Mouse (Mus musculus) layer of hippocampus, adult 6 months (tissue): ENCODE data around the gene Kcnab1. TPM values are rescaled to one million over a fixed set of nuclear protein-coding genes. Genes with fewer than 3 reads are reported as not detected.

Source experiments
- long read RNA-seq, 2 experiments: library from polyadenylated mRNA; unstranded; transcript quantifications; one replicate each; pipeline ENCODE4 v2.0.0; 2019 to 2020
- polyA plus RNA-seq: library from polyadenylated mRNA; unstranded; fragments of <200 nt; fragmentation: Nextera tagmentation; gene quantifications from 2 replicates; pipeline ENCODE4 v1.2.3, GENCODE M21; 2021

Gene Kcnab1
- polyA plus RNA-seq: 64.2 and 65.5 TPM in 2 replicates
- long read RNA-seq, experiment 1, transcript Kcnab1-201 (14 exons, 3,245 nt): major isoform, 145 of 185 reads
- long read RNA-seq, experiment 1, partial matches to known transcripts: 34 of 185 reads
- long read RNA-seq, experiment 1, other reads (novel, unspliced or antisense): 6 of 185 reads
- long read RNA-seq, experiment 2, transcript Kcnab1-201 (14 exons, 3,245 nt): major isoform, 684 of 776 reads
- long read RNA-seq, experiment 2, partial matches to known transcripts: 56 of 776 reads
- long read RNA-seq, experiment 2, other reads (novel, unspliced or antisense): 36 of 776 reads

DNA sequence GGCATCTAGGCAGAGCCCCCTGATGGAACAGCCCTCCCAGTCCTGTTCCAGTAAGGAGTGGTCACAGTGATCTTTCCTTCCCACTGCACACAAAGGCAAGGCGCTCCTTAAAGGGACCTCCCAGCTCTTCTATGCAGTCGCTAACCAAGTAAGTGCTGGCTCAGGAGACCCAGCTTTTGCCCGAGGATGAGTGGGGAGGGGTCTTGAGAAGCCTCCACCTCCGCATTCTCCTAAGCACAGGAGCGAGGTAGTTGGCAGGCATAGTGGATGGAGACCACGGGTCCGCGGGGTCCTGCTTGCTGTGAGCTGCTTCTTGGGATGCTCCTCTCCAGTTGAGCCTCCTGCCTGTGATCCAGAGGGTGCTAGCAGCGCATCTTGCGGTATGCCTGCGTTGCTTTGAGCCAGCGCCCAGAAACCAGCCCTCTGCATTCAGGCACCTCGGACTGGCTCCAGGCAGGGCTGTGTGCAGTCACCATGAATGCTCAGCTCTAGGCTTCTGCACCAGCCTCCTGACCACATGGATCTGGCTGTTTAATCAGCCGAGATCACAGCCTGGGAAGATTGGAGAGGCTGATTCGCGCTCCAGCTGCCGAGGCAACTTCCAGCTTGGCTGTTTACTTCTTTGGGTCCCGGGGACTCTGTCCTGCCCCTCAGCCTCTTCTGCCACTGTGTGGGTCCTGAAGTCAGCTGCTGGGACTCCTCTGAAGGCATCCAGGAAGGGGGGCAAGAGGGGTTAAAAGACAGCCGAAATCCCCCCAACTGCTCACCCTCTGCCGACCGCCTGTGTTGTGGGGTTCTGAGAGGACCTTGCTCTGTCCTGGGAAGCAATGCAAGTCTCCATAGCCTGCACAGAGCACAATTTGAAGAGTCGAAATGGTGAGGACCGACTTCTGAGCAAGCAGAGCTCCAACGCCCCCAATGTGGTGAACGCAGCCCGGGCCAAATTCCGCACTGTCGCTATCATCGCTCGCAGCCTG lies at the start of gene Kcnab1:
Gene Kcnab1, plus strand, starts transcription at position 440 of the 977 bp plus-strand sequence.

DNA sequence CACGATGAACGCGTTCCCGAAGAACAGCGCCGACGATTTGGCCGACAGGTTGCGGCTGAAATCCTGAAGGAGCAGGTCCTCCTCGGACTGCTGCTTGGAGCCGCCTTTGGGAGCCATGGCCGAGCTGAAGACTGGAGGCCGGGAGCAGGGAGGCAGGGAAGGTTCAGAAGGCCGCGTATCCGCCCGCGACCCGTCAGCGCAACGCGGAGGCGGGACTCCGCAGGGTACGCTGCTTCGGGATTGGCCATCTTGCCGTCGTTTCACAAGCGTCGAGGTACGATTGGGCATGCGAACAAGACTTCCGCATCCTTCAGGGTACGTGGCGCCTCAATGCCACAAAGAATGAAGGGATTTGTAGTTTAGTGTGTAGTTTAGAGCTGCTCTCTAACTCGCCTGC lies 283.2 kb downstream of the Kcnab1 start, which contains the start of gene Ssr3:
Gene Ssr3, minus strand, starts transcription at position 203 of the 397 bp plus-strand sequence.

